Mouse (Mus musculus): ENCODE data around the gene Snca.

Snca gene

DNA sequence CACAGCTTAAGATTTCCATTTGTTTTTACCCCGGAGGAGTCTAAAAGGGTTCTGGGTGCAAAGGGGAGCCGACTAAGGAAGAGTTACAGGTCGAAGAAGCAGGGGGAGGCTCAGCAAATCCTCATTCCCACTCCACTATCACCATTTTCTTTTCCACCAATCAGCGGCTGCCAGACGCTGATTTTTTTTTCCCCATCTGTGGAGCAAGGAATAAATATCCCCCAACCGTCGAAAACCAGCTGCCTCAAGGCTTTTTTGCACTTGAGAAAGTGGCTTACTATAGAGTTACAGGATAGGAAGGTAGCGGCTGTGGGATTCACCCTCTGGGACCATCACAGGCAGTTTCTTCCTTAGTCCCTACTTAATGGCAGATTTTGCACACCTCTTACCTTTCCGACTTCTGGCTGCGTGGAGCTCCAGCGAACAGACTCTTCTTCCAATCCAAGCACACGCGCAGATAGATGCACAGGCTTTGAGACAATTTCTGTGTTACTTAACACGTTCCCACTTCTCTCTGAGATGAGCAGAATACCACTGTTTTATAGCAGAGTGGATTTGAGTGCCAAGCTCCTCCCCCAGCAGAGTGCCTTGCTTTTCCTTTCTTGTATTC lies at the start of gene Snca:
Gene Snca, minus strand, starts transcription at position 574 of the 610 bp plus-strand sequence.
- DNase-seq (ENCODE audit: low spot score): no peak

DNA sequence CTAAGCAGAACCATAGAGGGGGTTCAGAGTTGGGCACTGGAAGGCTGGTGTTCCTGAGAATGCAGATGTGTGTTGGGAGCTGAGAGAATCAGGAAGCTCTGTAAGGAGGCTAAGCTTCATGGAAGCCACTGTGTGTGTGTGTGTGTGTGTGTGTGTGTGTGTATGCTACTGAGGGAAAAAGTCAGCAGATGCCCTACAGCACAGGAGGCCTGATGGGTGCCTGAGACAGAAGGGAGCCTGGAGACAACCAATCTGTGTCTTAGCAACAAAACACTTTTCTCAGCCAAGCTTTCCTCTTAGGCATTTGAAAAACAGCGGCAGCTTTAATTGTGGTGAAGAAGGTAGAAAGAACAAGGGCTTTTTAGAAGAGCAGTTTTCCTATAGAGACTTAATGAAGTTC lies 40.5 kb upstream of the Snca start:
- DNase-seq (ENCODE audit: low spot score): no peak

DNA sequence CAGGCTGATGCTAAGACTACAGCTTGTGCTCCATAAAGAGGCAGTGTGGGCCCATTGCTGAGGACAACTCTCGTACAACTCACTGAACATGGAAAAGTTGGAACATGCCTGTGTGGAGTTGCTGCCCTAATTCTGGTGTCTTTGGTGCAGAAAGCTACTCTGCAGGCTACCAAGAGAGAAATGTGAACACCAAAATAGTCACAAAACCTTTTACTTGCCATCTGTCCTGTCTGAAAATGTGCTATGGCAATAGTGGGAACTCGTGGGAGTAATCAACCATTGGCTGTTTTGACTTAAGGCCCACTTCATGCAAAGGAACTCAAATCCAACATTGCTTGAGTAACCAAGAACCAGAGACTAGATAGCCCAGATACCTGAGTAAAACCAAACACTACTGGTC lies 26.9 kb upstream of the Snca start:
- DNase-seq (ENCODE audit: low spot score): no peak

DNA sequence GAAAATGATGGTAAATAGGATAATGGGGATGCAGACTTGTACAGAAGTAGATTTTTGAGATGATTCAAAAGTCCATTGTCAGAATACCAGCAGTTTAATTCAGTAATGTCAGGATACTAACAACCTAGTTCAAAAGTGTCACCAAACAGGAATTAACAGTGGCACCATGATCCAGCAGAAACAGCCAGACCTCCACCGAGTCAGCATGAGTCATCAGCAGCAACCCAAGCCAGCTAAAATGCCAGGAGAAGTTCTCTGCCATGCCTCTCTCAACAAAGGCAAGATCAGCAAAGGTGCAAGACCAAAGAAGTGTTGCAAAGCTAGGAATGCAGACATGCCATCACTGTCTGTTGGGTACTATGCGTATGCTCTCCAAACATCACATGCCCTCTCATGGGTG lies 22.0 kb upstream of the Snca start:
- no peak for DNase-seq (ENCODE audit: low spot score)

DNA sequence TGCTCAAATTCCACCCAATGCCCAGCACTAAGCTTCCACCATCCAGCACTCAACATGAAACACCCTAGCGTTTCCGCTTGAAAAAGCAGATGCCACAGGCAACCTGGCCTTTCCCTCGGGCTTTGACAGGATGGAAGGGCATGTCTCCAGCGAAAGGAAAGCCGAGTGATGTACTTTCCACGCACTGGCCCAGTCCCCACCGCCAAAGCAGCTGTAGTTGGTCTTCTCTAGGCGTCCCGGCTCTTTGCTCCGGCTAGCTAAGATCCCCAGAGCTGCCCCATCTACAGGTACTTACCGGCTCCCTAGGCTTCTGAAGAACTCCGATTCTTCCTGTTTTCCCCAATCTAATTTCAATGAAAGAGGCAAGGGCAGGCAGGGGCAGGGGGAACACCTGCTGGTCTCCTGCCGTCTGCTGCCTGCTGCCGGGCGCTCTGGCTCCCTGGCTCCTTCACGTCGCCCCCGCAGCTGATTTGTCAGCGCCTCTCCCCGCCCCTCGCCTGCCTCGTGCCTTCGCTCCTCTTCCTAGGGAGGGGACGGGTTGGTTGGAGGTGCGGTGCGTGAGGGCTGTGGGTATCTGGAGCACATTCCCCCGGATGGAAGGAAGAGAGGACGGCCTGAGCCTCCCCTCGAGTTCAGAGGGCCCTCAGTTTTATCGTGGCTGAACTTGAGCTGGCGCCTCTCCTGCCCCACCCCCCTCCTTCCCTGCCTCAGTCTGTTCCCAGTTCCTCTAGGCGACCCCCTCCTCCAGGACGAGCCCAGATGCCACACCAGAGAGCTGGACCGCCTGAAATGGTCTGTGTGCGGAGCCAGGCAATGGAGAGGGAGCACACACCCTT lies 1.0 kb downstream of the Snca start:
- no peak for DNase-seq (ENCODE audit: low spot score)

DNA sequence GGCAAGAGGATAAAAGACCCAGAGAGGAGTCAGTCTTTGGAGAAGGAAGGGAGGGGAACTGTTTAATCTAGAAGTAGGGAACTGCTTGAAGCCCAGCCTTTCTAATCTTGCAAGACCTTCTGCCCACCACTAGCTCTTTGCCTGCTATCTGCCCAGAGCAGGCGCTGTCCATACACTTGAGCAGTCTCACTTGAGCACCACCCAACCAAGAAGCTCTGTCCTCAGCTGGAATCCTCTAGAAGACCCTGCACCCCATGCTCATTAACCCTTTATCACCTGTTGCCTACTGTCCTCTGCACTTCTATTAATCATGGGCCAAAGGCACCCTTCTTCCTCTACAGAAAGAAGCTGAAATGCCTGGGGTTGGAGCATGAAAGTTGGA lies 1.6 kb downstream of the Snca start:
- no peak for DNase-seq (ENCODE audit: low spot score)

DNA sequence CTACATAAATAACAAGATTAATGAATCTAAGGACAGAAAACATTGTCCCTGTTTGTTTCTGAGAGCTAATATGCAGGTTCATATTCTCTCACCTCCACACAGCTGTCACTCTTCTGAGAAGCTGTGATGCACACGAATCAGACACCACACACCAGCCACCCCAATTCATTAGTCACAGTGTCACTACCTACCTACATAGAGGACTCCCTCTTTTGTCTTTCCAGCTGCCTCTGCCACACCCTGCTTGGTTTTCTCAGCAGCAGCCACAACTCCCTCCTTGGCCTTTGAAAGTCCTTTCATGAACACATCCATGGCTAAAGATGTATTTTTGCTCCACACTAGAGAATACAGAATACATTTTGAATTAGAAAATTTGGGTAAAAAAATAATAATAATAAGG lies 2.4 kb downstream of the Snca start:
- no peak for DNase-seq (ENCODE audit: low spot score)

DNA sequence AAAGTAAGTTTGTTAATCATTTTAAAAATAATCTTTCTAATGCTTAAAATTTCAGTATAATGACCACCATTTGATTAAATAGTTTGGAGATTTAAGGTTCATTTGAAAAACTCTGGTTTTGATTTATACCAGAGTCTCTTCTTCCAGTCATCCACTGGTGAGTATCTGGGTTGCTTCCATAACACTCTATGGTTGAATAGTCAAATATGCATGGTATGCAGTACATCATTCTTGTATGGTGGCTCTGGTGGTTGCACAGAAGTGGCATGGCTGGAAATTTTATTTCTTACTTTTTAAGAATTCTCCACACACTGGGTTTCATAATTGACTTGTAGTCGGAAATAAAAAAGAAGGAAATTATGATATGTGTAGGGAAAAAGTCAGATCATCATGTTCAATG lies 10.4 kb downstream of the Snca start:
- no peak for DNase-seq (ENCODE audit: low spot score)

DNA sequence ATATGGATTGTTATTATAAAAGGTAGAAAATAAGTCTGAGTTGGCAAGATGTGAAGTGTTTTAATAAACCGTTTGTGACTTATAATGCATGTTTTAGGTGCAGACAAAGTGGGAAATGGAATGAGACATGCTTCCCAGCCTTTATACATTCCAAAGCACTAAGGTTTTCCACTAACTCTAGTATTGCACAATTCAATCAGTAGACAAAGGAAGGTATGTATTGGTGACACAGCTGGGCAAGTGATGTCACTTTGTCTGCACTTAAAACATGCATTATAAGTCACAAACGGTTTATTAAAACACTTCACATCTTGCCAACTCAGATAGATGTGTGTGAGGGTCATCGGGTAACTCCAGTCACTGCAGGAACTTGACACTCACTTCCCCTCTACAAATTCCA lies 16.1 kb downstream of the Snca start:
- DNase-seq (ENCODE audit: low spot score): no peak

DNA sequence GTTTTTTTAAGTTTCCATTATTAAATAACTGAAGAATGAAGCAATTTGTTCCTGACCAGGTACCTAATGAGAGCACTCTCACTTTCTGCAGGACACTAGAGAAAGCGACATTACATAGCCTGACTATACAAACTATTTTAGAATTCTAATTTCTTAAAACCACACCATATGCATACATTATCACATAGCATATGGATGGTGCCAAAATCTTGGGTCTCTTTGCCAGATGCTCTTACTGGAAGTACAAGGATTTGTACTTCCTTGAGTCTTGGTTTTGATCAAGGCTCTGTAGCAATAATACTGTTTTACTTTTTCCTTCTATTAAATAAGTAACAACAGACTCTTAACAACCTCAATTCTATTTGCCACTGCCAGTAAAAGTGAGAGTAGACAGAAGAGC lies 31.4 kb downstream of the Snca start:
- DNase-seq (ENCODE audit: low spot score): no peak

DNA sequence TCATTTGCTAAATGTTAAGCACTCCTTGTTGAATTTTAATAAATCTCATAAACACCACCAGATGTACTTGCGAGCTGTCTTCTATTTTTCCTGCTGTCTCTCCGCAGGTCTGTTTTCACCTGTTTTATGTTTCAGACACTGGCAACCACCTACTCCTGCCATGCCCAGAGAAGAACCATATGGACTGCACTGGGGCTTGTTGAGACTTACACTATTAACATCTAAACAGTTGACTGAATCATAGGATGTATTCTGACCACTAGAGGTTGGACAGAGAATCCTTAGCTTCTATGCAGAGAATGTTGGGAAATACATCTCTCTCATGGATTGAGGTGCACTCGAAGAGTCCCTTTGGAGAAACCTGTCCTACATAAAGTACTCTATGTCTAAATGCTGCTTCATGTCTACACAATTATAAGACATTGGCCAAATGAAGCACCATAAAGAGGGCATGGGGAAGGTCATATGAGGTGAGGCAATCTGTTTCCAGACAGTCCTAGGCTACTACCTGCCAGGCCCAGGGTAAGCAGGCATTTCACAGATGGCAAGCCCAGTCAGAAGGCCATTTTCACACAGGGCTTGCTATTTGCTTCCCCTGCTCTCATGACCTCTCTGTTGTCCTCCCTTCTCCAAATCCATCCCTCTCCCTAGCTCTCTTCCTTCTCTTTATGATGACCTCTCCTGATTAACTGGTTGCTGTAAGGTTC lies 35.8 kb downstream of the Snca start:
- no peak for DNase-seq (ENCODE audit: low spot score)

DNA sequence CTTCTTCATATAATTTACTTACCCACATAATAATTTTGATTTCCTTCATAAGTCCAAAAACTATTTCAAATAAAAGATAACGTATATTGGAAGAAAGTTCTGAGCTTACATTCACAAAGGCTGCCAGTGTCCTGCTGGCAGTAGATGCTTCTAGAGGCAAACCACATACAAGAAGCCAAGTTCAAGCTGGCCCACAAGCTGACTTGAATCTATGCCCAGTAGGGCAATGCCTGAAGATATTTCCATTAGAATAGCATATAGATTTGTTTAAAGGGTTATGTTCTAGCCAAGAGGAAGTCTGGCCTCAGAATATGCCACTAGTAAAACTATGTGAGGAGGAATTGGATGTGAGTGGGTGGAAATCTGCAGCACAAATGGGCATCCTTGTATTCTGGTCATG lies 42.7 kb downstream of the Snca start:
- DNase-seq (ENCODE audit: low spot score): no peak

DNA sequence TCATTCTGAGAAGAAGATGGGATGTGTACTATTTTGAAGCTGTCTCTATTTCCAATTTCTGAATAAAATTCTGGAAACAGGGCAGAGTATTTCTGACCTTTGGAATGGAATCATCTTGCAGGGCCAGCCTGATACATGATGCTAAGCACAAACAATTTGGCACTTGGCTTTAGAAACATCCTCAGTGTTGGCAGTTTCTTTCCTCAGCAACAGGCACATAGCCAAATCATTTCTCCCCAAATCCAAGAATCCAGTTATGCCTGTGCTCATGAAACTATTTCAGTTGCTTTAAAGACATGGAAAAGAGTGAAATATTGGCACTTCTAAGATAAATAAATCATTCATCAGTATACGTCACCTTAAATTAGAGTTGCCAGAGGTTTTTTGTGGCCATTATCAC lies 57.8 kb downstream of the Snca start:
- DNase-seq (ENCODE audit: low spot score): no peak

DNA sequence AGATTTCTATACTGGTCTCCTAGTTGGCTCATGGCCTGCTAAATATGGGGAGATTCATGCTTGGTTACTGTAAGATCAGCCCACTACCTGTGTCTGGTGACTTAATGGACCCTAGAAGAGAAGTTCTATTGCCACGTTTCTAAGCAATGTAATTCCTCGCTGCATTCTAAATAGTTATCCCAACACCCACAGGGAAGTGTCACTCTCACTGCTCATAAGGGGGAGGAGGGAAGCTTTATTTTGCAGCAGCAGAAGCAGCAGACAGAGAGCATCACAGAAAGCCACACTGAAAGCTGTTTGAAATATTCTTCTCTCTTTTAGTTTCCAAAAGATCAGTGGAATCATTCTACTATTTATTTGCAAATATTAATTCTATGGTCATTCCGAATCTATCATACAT lies 64.0 kb downstream of the Snca start:
- DNase-seq (ENCODE audit: low spot score): no peak

DNA sequence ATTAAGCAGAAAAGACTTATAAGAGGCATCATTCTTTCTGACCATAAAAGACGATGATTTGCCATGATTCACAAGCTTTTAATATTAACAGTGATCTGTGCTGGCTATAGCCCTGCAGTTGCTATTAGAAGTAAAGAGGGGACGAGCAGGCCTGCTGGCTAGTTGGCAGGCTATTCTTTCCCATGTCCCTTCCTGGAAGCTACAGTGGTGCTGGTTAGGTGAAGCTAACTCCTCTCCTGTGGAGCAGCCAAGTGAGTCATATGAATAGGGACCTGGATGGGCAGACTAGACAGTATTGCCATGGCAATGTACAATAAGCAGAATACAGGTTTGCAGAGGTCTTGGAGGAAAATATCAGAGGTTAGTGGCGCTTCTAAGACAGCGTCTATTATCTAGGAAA lies 66.8 kb downstream of the Snca start:
- no peak for DNase-seq (ENCODE audit: low spot score)

DNA sequence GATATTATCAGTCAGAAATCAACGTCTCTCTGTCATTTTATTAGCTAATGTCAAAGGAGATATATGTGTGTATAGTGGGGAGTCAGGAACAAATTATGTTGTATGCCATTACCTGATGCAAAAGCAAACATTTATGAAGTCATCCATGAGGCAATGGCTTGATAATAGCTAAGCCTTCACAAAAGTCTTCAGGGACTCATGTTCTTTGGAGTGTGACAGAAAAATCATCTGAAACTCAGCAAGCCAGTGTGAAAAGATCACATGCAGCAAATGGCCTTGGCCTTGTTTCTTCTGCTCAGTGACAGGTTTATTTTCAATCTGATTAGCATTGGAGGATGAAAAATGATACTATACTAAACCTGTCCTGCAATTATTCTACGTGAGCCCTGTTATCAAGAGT lies 67.9 kb downstream of the Snca start:
- no peak for DNase-seq (ENCODE audit: low spot score)

DNA sequence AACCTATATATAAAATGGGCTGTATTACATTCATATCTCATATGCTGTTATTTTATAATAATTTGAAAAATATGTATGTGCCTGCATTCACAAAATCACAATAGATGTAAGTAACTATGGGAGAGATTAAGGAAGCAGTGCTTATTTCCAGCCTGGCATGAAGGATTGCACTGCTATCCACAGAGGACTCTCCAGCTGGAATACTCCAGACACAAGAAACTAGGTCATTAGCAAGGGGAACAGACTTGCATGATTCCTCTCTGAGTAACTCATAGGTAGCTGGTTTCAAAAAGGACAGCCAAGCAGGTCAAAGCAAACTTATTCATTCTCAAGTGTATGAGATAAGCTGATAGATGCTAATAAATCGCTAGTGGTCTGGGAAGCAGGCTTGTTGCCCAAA lies 74.7 kb downstream of the Snca start:
- no peak for DNase-seq (ENCODE audit: low spot score)

DNA sequence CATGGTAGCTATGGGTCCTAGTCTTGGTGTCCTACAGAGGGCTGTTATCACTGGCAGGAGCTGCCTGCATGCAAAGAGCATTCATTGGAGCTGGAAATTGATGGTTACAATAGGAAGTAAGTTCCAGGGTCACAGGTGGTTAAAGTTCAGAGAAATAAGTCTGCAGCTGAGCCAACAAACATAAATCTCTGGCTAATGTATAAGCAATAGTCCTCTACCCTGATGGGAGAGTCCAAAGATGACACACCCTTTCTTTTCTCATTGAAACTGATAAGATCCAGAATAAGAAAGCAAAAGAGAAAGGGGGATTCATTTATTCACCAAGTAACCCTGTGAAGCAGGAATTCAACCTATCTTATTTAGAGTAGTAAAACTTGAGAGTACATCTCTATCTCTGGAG lies 83.7 kb downstream of the Snca start:
- no peak for DNase-seq (ENCODE audit: low spot score)

DNA sequence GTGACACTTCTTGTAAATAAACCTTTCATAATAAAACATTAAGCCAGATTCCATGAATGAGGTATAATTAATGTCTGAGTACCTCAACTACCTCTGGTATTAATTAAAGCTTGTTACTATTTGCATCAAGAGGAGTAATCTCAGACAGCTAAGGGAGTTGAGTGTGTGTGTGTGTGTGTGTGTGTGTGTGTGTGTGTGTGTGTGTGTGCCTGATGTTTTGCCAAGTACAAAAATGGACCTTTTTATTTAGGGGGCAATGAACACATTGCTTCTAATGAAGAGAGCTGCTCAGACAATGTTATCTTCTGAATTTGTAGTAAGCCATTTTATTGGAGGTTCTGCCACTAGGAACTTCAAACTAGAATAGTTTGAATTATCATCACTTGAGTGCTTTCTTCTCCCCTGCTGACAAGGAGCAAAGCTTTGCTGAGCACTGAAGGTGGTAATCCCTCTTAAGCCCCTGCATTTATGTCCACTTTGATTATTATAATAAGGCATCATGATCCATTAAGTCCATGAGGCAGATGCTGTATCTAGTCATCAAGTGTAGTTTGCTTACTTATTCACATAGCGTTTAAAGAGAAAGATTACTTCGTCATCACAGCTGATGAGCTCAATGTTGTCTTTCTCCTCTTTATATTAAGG lies 88.1 kb downstream of the Snca start:
- DNase-seq (ENCODE audit: low spot score): no peak

DNA sequence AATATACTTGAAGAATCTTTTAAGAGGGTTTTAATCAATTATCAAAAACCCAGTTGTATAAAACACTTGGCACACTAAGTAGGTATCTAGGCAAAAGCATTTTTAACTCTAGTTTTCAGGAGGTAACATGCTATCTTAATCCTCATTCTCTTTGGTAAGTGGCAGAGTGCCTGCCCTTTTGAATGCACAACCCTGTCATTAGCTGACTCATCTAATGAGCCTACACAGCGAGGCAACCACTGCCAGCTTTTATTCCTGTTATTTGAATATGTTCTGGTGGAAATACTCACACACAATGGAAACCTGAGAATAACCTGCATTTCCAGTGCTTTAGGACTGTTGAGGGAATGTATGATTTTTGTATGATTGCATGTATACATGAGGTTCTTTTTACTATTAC lies 89.9 kb downstream of the Snca start:
- no peak for DNase-seq (ENCODE audit: low spot score)

DNA sequence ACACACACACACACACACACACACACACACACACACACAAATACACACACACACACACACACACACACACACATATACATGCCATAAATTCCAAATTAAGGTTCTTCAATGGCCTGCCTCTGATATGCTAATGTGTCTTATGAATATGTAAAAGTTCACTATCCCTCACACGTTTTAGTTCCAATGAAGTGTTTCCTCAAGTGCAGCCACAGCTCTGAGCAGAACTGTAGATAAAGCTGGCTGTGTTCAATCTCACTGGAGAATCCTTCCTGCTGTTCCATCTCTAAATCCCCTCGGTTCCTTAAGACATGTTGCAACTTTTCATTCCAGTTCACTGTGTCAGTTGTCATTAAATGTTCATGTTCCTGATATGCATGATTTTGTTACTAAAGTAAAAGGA lies 98.5 kb downstream of the Snca start:
- DNase-seq (ENCODE audit: low spot score): no peak

DNA sequence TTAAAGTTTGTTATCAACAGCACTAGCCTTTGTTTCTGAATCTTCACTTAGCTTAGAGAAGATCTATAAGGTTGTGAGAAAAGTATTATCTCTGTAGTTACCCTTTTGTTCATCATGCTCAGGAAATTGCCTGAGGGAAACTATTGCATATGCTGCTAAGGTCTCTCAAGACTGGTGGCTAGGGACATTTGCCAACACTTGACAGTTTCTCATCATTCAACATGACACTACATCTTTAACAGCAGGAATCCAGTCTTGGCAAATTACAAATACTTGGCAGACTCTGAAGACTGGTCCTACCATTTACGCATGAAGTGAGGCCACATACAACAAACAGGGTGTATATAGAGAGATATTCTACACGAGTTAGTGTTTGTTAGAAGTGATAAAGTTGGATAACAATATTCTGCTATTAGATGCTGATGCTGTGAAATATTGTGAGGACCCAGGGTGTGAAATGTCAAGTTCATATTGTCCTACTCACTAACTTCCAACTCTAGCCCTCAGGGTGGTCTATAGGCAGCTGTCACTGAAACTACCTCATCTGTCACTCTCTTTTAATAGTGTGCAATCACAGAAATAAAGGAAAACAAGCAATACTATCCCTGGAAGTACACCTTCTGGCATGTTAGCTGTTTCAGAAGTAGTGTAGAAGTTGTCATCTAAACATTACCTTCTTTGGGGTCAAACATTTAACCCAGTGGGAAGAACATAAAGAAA lies 105.4 kb downstream of the Snca start:
- DNase-seq (ENCODE audit: low spot score): no peak
